Mouse (Mus musculus): ENCODE measurements around the gene Stip1.

DNA sequence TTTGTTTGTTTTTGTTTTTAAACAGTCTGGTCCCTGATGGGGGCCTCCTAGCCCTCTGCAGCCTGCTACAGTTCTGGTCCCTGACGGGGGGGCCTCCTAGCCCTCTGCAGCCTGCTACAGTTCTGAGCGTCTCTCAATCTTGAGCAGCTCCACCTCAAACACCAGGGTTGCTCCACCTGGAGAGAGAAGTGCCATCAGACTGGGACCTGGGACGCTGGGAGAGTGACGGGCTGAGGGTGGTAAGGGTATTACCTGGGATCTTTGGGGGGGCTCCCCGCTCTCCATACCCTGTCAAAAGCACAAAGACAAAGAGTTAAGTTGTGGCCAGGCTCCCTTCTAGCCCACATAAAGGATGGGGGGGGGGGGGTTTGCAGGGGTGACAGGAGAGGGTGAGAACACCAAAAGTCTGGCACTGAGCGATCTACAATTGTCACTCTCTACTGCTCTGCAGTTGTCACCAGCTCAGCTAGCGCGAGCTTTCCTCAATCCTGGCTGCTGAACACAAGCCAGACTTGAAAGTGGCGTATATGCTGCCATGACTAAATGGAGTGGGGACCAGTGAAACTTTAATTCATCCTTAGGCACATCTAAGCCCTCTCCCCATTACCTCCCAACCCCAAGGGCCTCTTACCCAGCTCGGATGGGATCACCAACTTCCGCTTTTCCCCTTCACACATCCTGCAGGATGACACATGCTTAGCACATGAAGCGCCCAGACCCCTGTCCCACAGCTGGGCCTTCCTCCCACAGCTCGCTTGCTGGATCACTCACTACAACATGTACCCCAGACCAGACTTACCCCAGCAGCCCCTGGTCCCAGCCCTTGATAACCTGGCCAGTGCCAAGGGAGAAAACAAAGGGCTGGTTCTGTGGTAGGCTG lies 61.8 kb downstream of the Stip1 start:
- TF ChIP-seq CTCF (conservative IDR thresholded peaks at IDR 0.05; ENCODE audit: low read length), result no peak
- TF ChIP-seq POU5F1 (IDR thresholded peaks at IDR 0.05; ENCODE audit: borderline replicate concordance, low read length), result no peak

Measured in E14TG2a.4 (cell line).